Mouse (Mus musculus) urinary bladder, adult 18-20 months (tissue): ENCODE data around the gene Rfx3.

Source experiments
- DNase-seq, 2 experiments: peaks; one replicate each; pipeline ENCODE4 v3.0.0; 2022; ENCODE audit warnings: low spot score in 2 of 2, mixed read lengths in 2 of 2

Gene Rfx3

GRCm38 (mm10) chr19:27905976-27906375 lies 105.0 kb downstream of the Rfx3 start:
- no peak for DNase-seq

DNA sequence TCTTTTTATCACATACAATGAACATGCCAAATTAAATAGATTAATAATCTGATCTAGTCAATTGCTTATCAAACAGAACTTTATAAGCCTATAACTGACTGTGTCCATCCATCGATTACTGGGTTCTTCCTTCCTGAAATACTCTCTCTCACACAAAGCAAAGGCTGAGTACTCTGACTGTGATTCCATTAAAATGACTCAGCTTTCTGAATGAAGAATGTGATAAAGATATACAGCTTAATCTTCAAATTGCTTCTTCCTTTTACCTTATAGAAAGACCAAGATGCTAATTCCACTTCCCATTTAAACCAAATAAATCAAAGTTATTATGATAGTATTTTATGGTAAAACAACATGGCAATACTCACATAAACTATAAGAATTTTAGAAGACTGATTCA lies 105.8 kb downstream of the Rfx3 start:
- DNase-seq: no peak

DNA sequence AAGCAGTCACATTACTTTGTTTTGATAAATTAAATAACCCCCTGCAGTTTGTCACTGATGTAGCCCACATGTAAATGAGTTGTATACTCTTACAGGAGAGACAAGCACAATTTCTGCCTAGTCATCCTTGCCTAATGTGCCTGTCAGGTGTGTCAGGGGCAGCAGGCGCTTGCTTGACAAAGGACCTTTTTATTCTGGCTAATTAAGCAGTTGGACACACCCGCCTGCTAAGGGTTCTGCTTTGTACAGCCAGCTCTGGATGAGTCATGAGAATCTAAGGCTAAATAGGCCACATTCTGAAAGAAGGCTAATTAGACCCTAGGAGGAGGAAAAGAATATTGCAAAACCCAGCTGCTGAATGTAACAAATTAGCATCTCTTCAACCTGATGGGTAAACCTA lies 106.3 kb downstream of the Rfx3 start:
- no peak for DNase-seq

DNA sequence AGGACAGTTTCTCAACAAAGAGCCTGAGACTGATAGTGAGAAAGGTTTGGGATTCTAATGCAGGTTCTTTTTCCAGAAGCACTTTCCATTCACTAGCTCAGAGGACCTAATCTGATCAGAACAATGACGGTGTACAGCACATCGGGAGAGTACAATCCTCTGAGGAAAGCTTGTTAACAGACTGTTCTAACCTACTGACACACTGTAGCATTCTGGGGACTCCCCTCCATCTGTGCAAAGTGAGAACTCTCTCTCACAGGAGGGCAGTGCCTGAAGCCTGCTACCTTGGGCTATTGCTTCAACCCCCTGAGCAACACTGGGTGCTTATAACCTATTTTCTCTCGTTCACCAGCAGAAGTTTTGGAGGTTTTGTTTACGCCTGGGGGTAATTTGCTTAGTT lies 106.8 kb downstream of the Rfx3 start:
- DNase-seq: no peak

GRCm38 (mm10) chr19:27902601-27903000 lies 108.4 kb downstream of the Rfx3 start:
- DNase-seq: no peak

- DNase-seq: no peak
Observed at GRCm38 (mm10) chr19:27901693-27902092, 109.3 kb downstream of the Rfx3 start.

- DNase-seq: no peak
Observed at GRCm38 (mm10) chr19:27884520-27884919, 126.4 kb downstream of the Rfx3 start.

- no peak for DNase-seq
Observed at GRCm38 (mm10) chr19:27877429-27877828, 133.5 kb downstream of the Rfx3 start.

GRCm38 (mm10) chr19:27870794-27871193 lies 140.2 kb downstream of the Rfx3 start:
- no peak for DNase-seq

- no peak for DNase-seq
Observed at GRCm38 (mm10) chr19:27859641-27860040, 151.3 kb downstream of the Rfx3 start.

DNA sequence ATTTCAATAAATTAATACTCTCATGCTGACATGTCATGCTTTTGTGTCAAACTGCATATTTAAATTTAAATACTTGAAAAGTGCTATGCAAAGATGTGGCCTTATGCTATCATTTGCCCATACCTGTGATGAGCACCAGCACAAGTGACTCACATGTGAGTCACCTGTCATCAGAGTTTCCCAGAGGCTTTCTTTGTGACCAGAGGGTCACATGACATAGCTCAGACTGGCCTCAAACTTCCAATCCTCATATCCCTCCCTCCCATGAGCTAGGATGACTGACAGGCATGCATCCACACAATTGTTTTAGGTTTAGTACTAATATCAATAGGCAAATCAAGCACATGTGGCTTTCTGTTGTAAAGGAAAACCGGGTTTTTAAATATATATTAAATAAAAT lies 162.0 kb downstream of the Rfx3 start:
- no peak for DNase-seq

GRCm38 (mm10) chr19:27847055-27847454 lies 163.9 kb downstream of the Rfx3 start:
- no peak for DNase-seq

- no peak for DNase-seq
Observed at GRCm38 (mm10) chr19:27838635-27839034, 172.3 kb downstream of the Rfx3 start.

DNA sequence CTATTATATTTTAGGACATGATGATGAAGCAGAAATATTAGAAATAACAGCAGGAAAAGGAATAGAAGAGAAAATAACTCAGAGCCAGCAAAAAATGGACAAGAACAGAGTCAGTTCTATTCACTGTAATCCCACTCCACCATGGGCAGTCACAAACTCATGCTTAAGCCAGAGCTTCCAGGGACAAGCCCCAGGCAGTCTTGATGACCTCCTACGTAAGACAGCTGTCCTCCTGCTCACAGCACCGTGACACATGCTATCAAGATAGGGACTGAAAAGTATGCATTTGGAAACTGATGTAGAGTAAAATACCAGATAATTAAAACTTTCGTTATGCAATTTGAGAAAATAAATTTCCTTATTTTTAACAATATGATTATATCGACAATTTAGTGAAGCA lies 172.9 kb downstream of the Rfx3 start:
- no peak for DNase-seq

DNA sequence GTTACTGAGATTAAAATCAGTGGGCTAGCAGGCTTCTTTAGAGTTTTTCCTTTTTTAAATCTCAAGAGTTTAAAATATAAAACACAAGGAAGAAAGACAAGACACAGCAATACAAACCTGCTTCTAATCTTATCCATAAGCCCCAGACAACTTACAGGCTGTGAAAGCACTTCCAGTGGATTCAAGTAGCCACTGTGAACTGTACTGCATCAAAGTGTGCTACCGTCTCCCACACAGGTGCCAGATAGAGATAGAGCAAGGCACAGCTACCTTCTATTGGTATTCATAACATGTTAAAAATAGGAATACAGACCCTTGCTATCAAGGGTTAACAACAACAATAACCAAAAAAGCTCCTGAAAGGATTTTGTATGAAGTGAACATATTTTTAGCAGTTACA lies 178.5 kb downstream of the Rfx3 start:
- no peak for DNase-seq

GRCm38 (mm10) chr19:27828316-27828715 lies 182.7 kb downstream of the Rfx3 start:
- DNase-seq: no peak

DNA sequence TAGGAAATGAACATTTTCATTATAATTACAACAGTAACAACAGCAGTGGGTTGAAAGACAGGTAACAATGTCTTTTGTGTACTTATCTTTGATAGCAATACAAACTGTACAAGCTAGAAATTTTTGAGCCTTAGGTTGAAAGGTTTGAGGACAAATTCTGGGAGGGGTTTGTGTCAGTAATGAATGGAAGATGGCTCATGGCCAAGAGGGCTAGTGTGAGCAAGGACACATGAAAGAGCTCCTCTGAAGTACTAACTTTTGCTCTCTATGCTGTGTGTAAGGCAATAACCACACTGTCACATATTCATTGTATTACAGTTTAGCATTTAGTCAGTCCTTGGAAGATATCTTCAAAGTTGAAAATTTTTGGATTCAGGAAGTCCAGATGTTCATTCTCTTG lies 193.3 kb downstream of the Rfx3 start:
- no peak for DNase-seq

DNA sequence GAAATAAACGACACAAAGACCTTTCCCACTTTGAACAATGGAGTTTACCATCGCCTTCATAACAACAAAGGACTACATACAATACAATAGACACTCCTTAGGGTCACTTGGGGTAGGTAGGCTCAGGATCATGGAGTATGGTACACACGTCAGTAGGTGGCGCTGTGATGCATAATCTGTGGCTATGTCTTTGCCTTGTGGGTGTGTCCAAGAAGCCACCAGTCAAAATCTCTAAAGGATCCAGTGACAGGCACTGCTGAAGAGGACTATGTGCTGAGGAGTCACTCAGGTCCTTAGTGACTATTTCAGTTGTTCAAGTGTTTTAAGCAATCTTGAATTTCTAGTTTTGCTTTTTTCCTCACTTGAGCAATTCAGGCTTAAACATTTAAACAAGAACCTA lies 230.9 kb downstream of the Rfx3 start:
- DNase-seq: peak in 1 of 2 experiments; percentile 4

DNA sequence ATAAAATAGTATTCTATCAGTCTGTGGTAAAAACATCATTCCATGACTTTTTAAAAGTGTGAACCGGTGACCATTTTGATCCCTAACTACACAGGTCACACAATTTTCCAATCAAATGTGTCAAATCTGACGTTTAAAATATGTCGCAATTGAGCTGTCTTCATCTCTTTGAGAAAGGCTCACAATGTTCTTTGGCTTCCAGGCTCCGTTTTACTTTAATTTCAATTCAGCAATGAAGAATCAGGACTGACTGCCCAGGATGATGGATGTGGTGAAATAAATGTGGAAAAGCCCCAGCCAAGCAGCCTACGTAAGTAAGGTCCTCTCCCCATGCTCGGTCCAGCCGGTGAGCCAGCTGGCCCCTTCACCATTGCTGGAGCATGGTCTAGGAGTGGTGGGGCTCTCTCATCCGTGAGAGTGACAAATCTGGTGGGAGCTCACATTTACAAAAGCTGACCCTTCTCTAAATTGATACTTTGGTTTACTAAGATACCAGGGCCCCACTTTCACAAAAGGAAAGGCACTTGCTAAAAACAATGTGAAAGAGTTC lies 240.2 kb downstream of the Rfx3 start:
- DNase-seq: no peak

DNA sequence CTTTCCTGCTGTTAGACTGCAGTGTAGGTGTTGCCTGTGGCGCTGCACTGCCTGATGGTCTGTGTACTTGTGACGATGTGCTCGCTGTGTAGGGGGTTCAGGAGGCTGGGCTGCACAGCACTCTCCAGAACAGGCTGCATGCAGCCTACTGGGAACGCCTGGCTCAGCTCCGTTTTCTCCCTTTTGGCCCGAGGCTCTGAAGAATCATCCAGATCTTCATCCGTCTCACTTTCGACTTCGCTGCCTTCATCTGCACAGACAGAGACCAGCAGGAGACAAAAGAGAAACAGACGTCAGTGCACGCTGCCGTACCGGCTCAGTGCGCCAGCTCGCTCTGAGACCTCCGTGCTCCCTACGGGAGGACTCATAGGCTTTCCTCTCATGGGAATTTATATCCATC lies 242.5 kb downstream of the Rfx3 start:
- no peak for DNase-seq

- no peak for DNase-seq
Observed at GRCm38 (mm10) chr19:27760309-27760708, 250.7 kb downstream of the Rfx3 start.

DNA sequence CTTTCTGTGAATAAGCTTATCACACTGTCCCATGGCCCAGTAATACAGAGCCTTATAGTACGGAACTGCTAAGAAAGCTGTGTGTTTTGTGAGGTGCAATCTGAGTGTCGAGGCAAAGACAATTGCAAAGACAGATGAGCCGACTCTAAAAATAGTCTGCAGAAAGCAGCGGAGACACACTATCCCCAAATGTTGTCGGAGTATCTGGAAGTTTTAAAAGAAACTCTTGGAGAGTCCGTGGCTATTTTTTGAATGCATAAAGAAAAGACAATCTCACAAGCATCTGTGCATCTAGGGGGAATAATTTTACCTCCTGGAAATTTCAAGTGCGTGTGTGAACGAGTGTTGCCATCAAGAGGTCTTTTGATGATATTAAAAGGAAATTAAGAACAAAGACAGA lies 251.6 kb downstream of the Rfx3 start:
- no peak for DNase-seq

- DNase-seq: no peak
Observed at GRCm38 (mm10) chr19:27747301-27747700, 263.7 kb downstream of the Rfx3 start.

DNA sequence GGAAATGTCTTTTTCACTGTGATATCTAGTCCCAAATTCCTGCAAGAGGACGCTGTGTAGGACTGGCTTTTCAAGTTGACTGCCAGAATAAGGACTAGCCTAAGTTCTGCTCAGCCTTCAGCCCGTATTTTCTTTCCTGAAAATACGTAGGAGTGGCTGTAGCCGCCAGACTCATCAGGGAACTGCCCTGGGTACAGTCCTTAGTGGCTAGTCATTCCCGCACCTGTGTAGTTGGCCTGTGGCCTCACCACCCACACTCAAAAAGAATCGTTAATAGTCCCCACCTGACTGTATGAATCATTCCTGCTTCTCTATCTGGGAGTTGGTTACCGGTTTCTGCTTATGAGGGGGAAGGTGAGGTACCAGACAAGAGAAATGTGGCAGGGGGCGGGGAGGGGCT lies 272.1 kb downstream of the Rfx3 start:
- no peak for DNase-seq

- no peak for DNase-seq
Observed at GRCm38 (mm10) chr19:27736571-27736970, 274.4 kb downstream of the Rfx3 start.
